Mouse (Mus musculus) MEL (cell line): ENCODE results near the gene Esyt2.

ENCODE experiments used
- BHLHE40 ChIP-seq: IDR thresholded peaks from 2 replicates; pipeline ENCODE4 v1.6.1; 2012; ENCODE audit warnings: low read depth, mild to moderate bottlenecking, inconsistent platforms, low read length, improper control_type of control experiment, borderline replicate concordance
- CTCF ChIP-seq, 3 experiments: IDR thresholded peaks in 2 of 3; conservative IDR thresholded peaks in 1 of 3; 2 replicates each; pipeline ENCODE4 v1.5.1; 2011 to 2012; ENCODE audit warnings: low read length in 3 of 3, low read depth in 2 of 3, mild to moderate bottlenecking in 2 of 3, improper control_type of control experiment in 1 of 3, inconsistent platforms in 1 of 3, mixed read lengths in 1 of 3, moderate library complexity in 1 of 3; ENCODE audit not compliant: control insufficient read depth in 1 of 3, insufficient read depth in 1 of 3, poor library complexity in 1 of 3, severe bottlenecking in 1 of 3
- E2F4 ChIP-seq: IDR thresholded peaks from 2 replicates; pipeline ENCODE4 v1.6.1; 2011; ENCODE audit warnings: low read depth, low read length, improper control_type of control experiment, borderline replicate concordance
- MAX ChIP-seq: IDR thresholded peaks from 2 replicates; pipeline ENCODE4 v1.6.1; 2011; ENCODE audit warnings: low read length, improper control_type of control experiment
- MXI1 ChIP-seq: IDR thresholded peaks from 2 replicates; pipeline ENCODE4 v1.6.1; 2011; ENCODE audit warnings: mild to moderate bottlenecking, low read depth, low read length, improper control_type of control experiment
- MYC ChIP-seq: IDR thresholded peaks from 2 replicates; pipeline ENCODE4 v1.6.1; 2011; ENCODE audit warnings: low read depth, mild to moderate bottlenecking, low read length, improper control_type of control experiment, moderate library complexity
- POLR2A ChIP-seq, 2 experiments: IDR thresholded peaks; 2 replicates each; pipeline ENCODE4 v1.6.1; 2011 to 2012; ENCODE audit warnings: low read length in 2 of 2, mild to moderate bottlenecking in 2 of 2, control low read depth in 1 of 2, improper control_type of control experiment in 1 of 2, low read depth in 1 of 2, moderate library complexity in 1 of 2; ENCODE audit not compliant: control insufficient read depth in 1 of 2, insufficient read depth in 1 of 2, poor library complexity in 1 of 2
- USF2 ChIP-seq, 2 experiments: IDR thresholded peaks; 2 replicates each; pipeline ENCODE4 v1.6.1; 2011 to 2012; ENCODE audit warnings: improper control_type of control experiment in 2 of 2, low read length in 2 of 2, borderline replicate concordance in 1 of 2, inconsistent platforms in 1 of 2, low read depth in 1 of 2, mild to moderate bottlenecking in 1 of 2; ENCODE audit not compliant: insufficient read depth in 1 of 2
- ZC3H11A ChIP-seq: IDR thresholded peaks from 2 replicates; pipeline ENCODE4 v1.6.1; 2012; ENCODE audit warnings: low read depth, mild to moderate bottlenecking, inconsistent platforms, low read length, improper control_type of control experiment

DNA sequence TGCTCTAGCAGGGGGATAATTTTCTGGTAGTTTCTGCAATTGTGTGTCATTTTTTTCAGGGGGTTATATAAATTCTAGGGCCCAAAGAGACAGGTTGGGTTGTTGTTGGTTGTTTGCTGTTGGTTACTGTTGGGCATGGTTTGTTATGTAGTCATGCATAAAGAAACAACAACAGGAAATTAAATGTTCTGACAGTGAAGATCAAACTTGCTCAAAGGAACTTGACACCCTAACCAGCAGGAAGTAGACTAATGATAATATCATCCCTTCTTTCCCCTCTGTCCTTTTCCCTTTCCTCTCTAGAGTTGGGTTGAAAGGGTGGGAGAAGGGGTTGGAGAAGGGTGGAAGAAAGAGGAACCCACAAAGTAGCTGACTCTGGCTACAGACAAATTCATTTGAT lies 103.0 kb downstream of the Esyt2 start:
- TF ChIP-seq E2F4 (no peak), MAX (no peak), MYC (no peak), MXI1 (no peak), USF2 (IDR thresholded peaks at IDR 0.05; ENCODE audit: borderline replicate concordance in 1 of 2, insufficient read depth in 1 of 2, low read depth in 1 of 2, low read length in 2 of 2) (no peak), POLR2A (IDR thresholded peaks at IDR 0.05; ENCODE audit: control insufficient read depth in 1 of 2, insufficient read depth in 1 of 2, low read depth in 1 of 2, low read length in 2 of 2, poor library complexity in 1 of 2) (no peak), BHLHE40 (no peak), ZC3H11A (no peak), CTCF (IDR thresholded peaks at IDR 0.05 in 2 of 3, conservative IDR thresholded peaks at IDR 0.05 in 1 of 3; ENCODE audit: control insufficient read depth in 1 of 3, insufficient read depth in 1 of 3, low read depth in 2 of 3, low read length in 3 of 3, poor library complexity in 1 of 3, severe bottlenecking in 1 of 3) (no peak)
